Mouse (Mus musculus) adrenal gland, postnatal 36 days (tissue): Measurements from ENCODE around the gene Gpr19. TPM values are rescaled to one million over a fixed set of nuclear protein-coding genes. Genes with fewer than 3 reads are reported as not detected.

Experiments
- DNase-seq, 2 experiments: peaks; one replicate each; pipeline ENCODE4 v3.0.0; 2021; ENCODE audit warnings: mixed read lengths in 1 of 2
- total RNA-seq, 2 experiments: library from RNA; stranded (reverse); gene quantifications; 2 replicates each; pipeline ENCODE4 v1.2.3; 2021

The Gpr19 gene
- total RNA-seq, 2 experiments from 2014 or later = 5.7 to 6.9 TPM

DNA sequence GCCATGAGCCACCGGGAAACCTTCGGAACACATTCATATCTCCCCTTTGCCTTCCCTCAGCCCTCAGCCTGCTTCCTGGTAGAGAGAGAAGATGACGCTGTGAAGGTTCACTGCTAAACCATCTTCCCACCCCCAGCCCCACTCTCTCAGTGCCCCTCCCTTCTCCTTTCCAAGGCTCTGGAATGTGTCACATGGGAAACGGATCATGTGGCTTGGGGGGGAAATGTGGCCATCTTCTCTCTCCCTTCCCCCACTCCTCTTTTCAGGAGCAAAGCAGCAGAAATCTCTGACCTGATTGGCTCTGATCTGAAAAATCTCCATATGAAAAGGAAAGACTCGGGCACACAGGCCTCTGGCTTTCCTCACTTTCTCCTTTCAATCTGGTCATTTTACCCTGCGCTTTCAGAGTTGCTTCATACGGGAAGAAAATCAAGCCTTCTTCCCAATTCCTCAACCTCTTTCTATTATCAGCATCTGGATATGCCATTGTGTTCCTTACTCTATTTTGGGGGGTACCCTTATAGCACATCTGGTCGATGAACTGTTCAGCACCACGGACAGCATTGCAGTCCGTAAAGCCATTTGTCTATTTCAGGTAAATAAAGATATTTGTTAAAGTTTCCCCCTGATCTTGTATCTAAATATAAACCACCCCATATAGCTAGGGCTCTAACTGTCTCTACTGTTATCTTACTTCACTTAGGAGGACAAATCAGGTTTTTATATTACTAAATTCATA lies 10.5 kb downstream of the Gpr19 start:
- peak in 1 of 2 experiments; percentile 13 for DNase-seq

DNA sequence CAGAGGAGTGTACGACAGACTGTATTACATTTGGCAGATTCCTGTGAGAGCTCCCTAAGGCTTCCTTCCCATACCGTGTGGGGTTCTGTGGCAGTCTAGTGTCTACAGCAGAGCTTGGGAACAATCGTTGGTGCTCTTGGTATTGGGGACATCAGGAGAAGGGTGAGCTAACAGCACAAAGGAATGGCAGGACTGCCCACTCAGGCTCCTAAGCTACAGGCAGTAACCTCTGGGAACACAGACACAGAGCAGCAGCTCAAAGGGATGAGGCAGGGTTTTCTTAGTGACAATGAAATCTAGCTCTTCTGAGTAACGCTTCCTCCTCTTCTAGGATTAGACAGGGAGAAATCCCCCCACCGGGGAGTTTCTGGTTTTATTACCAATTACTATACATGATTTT lies 11.4 kb downstream of the Gpr19 start:
- DNase-seq = no peak

- no peak for DNase-seq
Observed at GRCm38 (mm10) chr6:134886475-134886874, 11.9 kb downstream of the Gpr19 start.

DNA sequence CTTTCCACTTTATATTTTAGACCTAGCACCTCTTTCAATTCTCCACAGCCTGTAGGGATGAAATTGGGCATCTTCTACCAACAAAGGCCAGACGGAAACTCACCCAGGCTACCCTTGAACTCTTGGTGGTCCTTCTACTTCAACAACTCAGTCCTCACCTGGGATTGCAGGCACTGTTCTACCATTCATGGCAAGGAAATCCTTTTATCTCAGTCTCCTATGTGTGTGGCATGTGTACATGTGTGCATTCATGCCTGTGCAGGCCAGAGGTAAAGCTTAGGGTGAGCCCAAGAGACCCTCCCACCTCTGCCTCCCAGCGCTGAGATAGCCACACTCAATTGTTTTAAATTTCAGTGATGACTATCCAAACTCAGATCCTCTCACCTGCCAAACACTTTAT lies 12.9 kb downstream of the Gpr19 start:
- DNase-seq = no peak

- no peak for DNase-seq
Observed at GRCm38 (mm10) chr6:134883661-134884060, 14.7 kb downstream of the Gpr19 start.

DNA sequence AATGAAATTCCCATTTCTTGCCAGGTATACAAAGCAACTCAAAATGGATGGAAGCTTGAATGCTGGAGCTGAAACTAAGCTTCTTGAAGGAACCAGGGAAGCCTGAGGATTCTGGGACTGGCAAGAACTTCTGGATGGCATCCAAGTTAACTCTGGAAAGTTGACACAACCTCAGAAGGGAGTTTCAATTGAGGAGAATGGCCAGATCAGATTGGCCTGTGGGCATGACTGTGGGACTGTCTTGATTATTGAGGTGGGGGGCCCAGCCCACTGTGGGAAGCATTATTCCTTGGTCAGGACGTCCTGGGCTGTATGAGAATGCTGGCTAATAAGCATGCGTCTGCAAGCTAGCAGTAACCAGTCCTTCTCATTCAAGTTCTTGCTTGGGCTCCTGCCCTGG lies 18.3 kb downstream of the Gpr19 start:
- no peak for DNase-seq

GRCm38 (mm10) chr6:134879556-134879955 lies 18.8 kb downstream of the Gpr19 start:
- no peak for DNase-seq

GRCm38 (mm10) chr6:134877892-134878291 lies 20.5 kb downstream of the Gpr19 start:
- DNase-seq = no peak

GRCm38 (mm10) chr6:134877276-134877675 lies 21.1 kb downstream of the Gpr19 start:
- no peak for DNase-seq

- DNase-seq = peak; percentile 14 to 33
Observed at GRCm38 (mm10) chr6:134876795-134877194, 21.6 kb downstream of the Gpr19 start.

DNA sequence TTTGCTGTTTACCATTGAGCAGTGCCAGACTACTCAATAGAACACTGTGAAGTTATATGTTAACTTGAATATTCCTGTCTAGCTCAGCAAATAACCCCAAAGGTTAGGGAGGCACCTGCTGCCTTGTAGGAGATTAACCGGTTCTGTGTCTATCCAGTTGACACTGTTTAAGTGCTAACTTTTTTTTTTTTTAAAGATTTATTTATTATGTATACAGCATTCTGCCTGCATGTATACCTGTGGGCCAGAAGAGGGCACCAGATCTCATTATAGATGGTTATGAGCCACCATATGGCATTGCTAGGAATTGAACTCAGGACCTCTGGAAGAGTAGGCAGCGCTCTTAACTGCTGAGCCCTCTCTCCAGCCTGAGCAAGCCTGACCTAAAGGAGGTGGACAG lies 25.4 kb downstream of the Gpr19 start:
- DNase-seq = no peak

GRCm38 (mm10) chr6:134872236-134872635 lies 26.1 kb downstream of the Gpr19 start:
- DNase-seq = no peak

DNA sequence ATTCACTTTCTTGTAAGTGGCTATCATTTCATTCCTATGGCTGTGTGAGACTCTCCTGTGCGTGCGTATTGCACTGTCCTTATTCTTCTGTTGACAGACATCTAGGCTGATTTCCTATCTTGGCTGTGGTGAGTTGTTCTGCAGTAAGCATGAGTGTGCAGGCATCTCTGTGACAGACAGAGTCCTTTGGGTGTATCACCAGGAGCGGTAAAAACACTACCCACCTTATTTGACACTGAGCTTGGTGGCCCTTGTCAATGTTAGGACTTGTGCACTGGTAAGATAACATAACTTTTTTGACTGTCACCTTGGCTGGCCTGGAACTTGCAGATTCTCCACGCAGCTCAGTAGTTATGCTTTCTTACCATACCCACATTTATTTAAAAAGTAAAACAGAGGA lies 27.5 kb downstream of the Gpr19 start:
- no peak for DNase-seq

GRCm38 (mm10) chr6:134870209-134870742 lies 28.1 kb downstream of the Gpr19 start:
- no peak for DNase-seq

GRCm38 (mm10) chr6:134867325-134867724 lies 31.1 kb downstream of the Gpr19 start:
- no peak for DNase-seq

DNA sequence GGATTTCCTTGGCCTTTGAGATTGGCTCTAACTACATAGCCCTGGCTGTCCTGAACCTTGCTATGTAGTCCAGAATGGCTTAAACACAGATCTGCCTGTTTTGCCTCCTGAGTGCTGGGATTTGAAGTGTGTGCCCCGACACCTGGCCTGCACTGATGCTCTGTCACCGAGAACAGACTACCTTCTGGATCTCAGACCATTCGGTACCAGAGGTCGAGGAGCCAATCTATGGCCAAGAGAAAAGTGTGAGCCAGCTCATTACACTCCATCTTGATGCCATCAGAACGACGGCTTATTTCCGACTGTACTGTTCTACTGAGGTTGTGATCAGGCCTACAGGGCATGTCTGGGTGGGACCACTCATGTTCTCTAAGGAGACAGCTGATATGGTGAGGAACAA lies 32.3 kb downstream of the Gpr19 start:
- no peak for DNase-seq

GRCm38 (mm10) chr6:134863146-134863545 lies 35.2 kb downstream of the Gpr19 start:
- peak; percentile 93 to 94 for DNase-seq

DNA sequence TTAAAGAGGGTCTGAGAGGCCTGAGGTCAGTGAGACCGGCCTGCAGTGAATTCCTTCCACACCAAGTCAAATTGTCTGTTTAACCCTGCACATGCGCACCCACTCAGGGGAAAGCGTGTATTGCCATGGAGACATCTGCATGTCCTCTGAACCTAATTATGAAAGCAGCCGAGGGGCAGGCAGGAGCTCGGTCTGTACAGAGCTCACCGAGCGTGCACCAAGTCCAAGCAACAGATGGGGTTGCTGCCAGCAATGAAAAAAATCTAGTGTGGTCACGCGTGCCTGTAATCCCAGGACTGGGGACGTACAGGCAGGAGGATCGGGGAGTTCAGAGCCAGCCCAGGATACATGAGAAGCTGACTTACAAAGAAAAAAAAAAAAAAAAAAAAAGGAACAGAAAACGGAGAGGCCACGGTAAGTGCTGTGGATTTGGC lies 35.7 kb downstream of the Gpr19 start:
- no peak for DNase-seq

DNA sequence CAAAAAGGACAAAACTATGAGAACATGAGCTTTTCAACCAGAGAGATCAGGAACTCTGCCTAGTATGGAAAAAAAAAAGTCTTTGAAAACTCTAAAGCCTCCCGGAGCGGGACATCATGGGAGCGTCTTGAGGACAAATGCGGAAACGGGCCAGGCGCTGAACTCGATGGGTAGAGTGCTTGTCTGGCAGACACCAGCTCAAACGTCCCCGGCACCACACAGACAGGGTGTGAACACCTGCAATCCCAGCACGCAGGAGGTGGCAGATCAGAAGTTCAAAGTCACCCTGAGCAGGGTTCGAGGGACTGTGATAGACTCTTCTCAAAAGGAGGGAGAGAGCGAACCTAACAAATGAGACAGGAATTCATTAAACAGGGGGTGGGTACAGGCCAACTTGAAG lies 37.0 kb downstream of the Gpr19 start:
- DNase-seq = no peak

DNA sequence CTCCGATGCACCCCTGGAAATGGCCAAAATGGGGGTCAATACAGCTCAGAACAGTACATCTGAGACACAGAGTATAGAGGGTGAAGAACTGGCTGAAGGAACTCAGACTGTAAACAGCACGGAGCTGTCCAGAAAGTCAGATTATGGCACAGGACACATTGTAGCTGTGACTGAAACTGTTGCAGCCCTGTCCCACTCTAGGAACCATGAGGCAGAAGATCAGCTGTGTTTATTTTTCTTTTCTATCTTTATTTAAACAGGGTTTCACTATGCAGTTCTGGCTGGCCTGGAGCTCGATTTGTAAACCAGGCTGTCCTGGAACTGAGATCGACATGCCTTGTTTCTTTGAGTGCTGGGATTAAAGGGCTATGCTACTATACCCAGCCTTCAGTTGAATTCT lies 38.1 kb downstream of the Gpr19 start:
- no peak for DNase-seq

DNA sequence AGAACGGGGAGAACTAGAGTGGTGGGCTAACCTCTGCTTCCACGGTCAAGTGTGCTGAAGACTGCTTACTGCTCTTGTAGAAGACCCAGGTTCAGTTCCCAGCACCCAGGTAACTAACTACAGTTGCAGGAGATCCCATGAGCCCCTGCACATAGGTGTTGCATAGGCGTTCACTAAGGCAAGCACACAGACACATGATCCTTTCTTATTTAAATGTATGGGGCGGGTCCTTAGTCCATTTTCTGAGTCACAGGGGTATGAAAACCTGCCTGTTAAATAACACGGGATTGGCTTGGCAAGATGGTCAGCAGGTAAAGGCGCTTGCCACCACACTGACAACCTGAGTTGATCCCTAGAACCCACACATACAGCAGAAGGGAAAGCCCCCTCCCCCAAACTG lies 39.4 kb downstream of the Gpr19 start:
- DNase-seq = no peak

DNA sequence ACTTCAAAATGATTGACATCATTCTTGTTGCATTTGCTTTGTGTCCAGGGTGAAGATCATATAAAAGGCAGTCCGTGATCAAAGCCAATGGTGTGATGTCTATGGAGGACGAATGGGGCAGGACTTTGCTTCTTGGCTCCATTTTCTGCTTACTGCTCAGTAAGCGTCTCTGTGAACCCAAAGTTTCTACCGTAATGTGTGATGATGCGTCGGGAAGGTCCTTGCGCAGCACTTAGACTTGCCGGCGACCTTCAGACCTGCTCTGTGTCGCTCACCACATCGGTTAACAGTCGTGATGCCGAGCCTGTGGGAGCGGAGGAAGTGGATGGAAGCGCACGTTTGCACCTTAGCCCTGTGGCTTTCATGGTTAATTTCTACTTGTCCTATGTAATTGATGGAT lies 42.5 kb downstream of the Gpr19 start:
- no peak for DNase-seq

- DNase-seq = no peak
Observed at GRCm38 (mm10) chr6:134854782-134855181, 43.6 kb downstream of the Gpr19 start.

GRCm38 (mm10) chr6:134849985-134850384 lies 48.4 kb downstream of the Gpr19 start:
- DNase-seq = peak; percentile 32 to 37
